28 mouse cellular contexts compared by ENCODE assay signal in genomic region chr15:79187819-79188218, GRCm38 (mm10). TPM values are rescaled to one million over a fixed set of nuclear protein-coding genes. Genes with fewer than 3 reads are reported as not detected.
A peak's percentile ranks its signal among the peaks of the same experiment; 100 is the strongest.
DNase-seq lines count a peak whose midpoint lies in the region; ATAC-seq and TF ChIP-seq lines count a peak whose summit lies in the region.
"Had no signal": no experiment of that assay in that cellular context is flagged by ENCODE, and none has a peak within 500 bp of the region (broad histone marks: within the 10 kb centered on the region; RNA-seq: fewer than 3 reads in every experiment).

No protein-coding gene starts in this region.

- H3K36me3 ChIP-seq in liver, embryonic 11.5 days (ENCODE audit: control insufficient read depth, insufficient read depth, low read length): no peaks in the 10 kb centered on the region
- H3K36me3 ChIP-seq in liver, embryonic 12.5 days: no peaks in the 10 kb centered on the region
- no peaks in the 10 kb centered on the region for H3K36me3 ChIP-seq in liver, embryonic 15.5 days (replicated peaks)
- no peaks in the 10 kb centered on the region for H3K36me3 ChIP-seq in liver, postnatal 0 days (replicated peaks; ENCODE audit: insufficient read depth, low read length)
- H3K36me3 ChIP-seq in hindbrain, embryonic 10.5 days: no peaks in the 10 kb centered on the region
- H3K36me3 ChIP-seq in forebrain, embryonic 12.5 days (replicated peaks): no peaks in the 10 kb centered on the region
- H3K36me3 ChIP-seq: embryonic facial prominence, embryonic 13.5 days; embryonic facial prominence, embryonic 15.5 days; forebrain, embryonic 10.5 days; forebrain, embryonic 15.5 days; G1E had no signal

- TF ChIP-seq CTCF in liver, postnatal 0 days (IDR thresholded peaks at IDR 0.05; ENCODE audit: low read depth): no peak

- TF ChIP-seq EP300 in liver, postnatal 0 days (IDR thresholded peaks at IDR 0.05; ENCODE audit: low read depth): no peak

- no peak for ATAC-seq in liver, embryonic 11.5 days (replicated peaks; ENCODE audit: low FRiP score)
- ATAC-seq in liver, embryonic 12.5 days: peak; percentile 15; the same call in 1 of the 2 replicates
- ATAC-seq in liver, embryonic 15.5 days (ENCODE audit: insufficient read depth): peak; percentile 58; the same call in 1 of the 2 replicates
- peak; percentile 77 for ATAC-seq in liver, postnatal 0 days
- no peak for ATAC-seq in forebrain, embryonic 12.5 days (ENCODE audit: low FRiP score)
- ATAC-seq: CD4-positive, CD25-positive, alpha-beta regulatory T cell, adult 4 months; forebrain, embryonic 13.5 days; forebrain, embryonic 15.5 days had no signal

- WGBS in liver, embryonic 11.5 days: 76% methylated on average over 8 of the region's 8 CpGs
- 66% methylated on average over 8 of the region's 8 CpGs for WGBS in liver, embryonic 12.5 days (ENCODE audit: insufficient replicate concordance)
- WGBS in liver, embryonic 15.5 days (ENCODE audit: insufficient replicate concordance): 64% methylated on average over 8 of the region's 8 CpGs
- WGBS in liver, postnatal 0 days (ENCODE audit: insufficient replicate concordance): 57% methylated on average over 8 of the region's 8 CpGs
- 93% methylated on average over 8 of the region's 8 CpGs for WGBS in hindbrain, embryonic 10.5 days
- 92% methylated on average over 8 of the region's 8 CpGs for WGBS in forebrain, embryonic 12.5 days

- no peak overlapping the region for H3K27ac ChIP-seq in liver, embryonic 11.5 days (ENCODE audit: low read depth, low read length)
- no peak overlapping the region for H3K27ac ChIP-seq in liver, embryonic 12.5 days
- H3K27ac ChIP-seq in liver, embryonic 15.5 days (replicated peaks): no peak overlapping the region
- H3K27ac ChIP-seq in liver, postnatal 0 days (ENCODE audit: low read depth): peak overlapping the region; percentile 69
- no peak overlapping the region for H3K27ac ChIP-seq in hindbrain, embryonic 10.5 days
- no peak overlapping the region for H3K27ac ChIP-seq in forebrain, embryonic 12.5 days
- H3K27ac ChIP-seq: embryonic facial prominence, embryonic 13.5 days; embryonic facial prominence, embryonic 15.5 days; forebrain, embryonic 10.5 days; forebrain, embryonic 13.5 days; forebrain, embryonic 15.5 days had no signal

- peak; percentile 20 for DNase-seq in liver
- no peak for DNase-seq in liver, embryonic 11.5 days (ENCODE audit: low spot score)
- peak; percentile 49 for DNase-seq in liver, postnatal 0 days
- DNase-seq in left cerebral cortex, postnatal 14 days (ENCODE audit: low spot score in 2 of 2): no peak
- no peak for DNase-seq in hindbrain, embryonic 10.5 days (ENCODE audit: low spot score)
- DNase-seq: adrenal gland, adult 2 months; adrenal gland, postnatal 10 days; adrenal gland, postnatal 25 days; B cell, adult 2 months; cerebellum, adult 11 months; cerebellum, adult 18-20 months; cerebellum, adult 8-10 months; cerebellum, adult 9-11 months; cerebellum, postnatal 14 days; cerebellum, postnatal 36 days; embryo, embryonic 11 days had no signal

- H3K4me3 ChIP-seq in liver, embryonic 11.5 days (ENCODE audit: low read depth, low read length): no peak overlapping the region
- H3K4me3 ChIP-seq in liver, embryonic 12.5 days: no peak overlapping the region
- H3K4me3 ChIP-seq in liver, embryonic 15.5 days (replicated peaks): no peak overlapping the region
- H3K4me3 ChIP-seq in liver, postnatal 0 days (ENCODE audit: low read depth, low read length): no peak overlapping the region
- H3K4me3 ChIP-seq in hindbrain, embryonic 10.5 days: no peak overlapping the region
- no peak overlapping the region for H3K4me3 ChIP-seq in forebrain, embryonic 12.5 days (replicated peaks)
- H3K4me3 ChIP-seq: embryonic facial prominence, embryonic 13.5 days; embryonic facial prominence, embryonic 15.5 days; erythroblast, embryonic 14.5 days; forebrain, embryonic 10.5 days; forebrain, embryonic 13.5 days; forebrain, embryonic 15.5 days had no signal

- H3K27me3 ChIP-seq in liver, embryonic 11.5 days (replicated peaks; ENCODE audit: control insufficient read depth, insufficient read depth, low read length): no peaks in the 10 kb centered on the region
- peaks cover 10% of the 10 kb centered on the region for H3K27me3 ChIP-seq in liver, embryonic 12.5 days (replicated peaks)
- no peaks in the 10 kb centered on the region; the same call in 1 of the 2 replicates for H3K27me3 ChIP-seq in liver, embryonic 15.5 days
- H3K27me3 ChIP-seq in liver, postnatal 0 days (ENCODE audit: insufficient read depth, low read length): no peaks in the 10 kb centered on the region
- no peaks in the 10 kb centered on the region for H3K27me3 ChIP-seq in hindbrain, embryonic 10.5 days (ENCODE audit: insufficient read depth, poor library complexity, severe bottlenecking)
- no peaks in the 10 kb centered on the region for H3K27me3 ChIP-seq in forebrain, embryonic 12.5 days
- H3K27me3 ChIP-seq: embryonic facial prominence, embryonic 13.5 days; embryonic facial prominence, embryonic 15.5 days; forebrain, embryonic 13.5 days; forebrain, embryonic 15.5 days had no signal

- intact Hi-C loops in left cerebral cortex, postnatal 14 days (cut with DNase I): no loop called here

- H3K4me2 ChIP-seq in liver, embryonic 11.5 days: no peak overlapping the region
- no peak overlapping the region for H3K4me2 ChIP-seq in liver, embryonic 12.5 days
- no peak overlapping the region for H3K4me2 ChIP-seq in liver, embryonic 15.5 days
- no peak overlapping the region for H3K4me2 ChIP-seq in liver, postnatal 0 days (ENCODE audit: low read depth, low read length)
- H3K4me2 ChIP-seq in forebrain, embryonic 12.5 days: no peak overlapping the region
- H3K4me2 ChIP-seq: embryonic facial prominence, embryonic 13.5 days; embryonic facial prominence, embryonic 15.5 days; forebrain, embryonic 13.5 days; forebrain, embryonic 15.5 days had no signal

- no peak overlapping the region for H3K9ac ChIP-seq in liver, embryonic 11.5 days (ENCODE audit: low read depth, low read length)
- H3K9ac ChIP-seq in liver, embryonic 12.5 days: no peak overlapping the region
- no peak overlapping the region for H3K9ac ChIP-seq in liver, embryonic 15.5 days
- no peak overlapping the region for H3K9ac ChIP-seq in liver, postnatal 0 days (replicated peaks)
- H3K9ac ChIP-seq in forebrain, embryonic 12.5 days: no peak overlapping the region
- H3K9ac ChIP-seq: embryonic facial prominence, embryonic 13.5 days; embryonic facial prominence, embryonic 15.5 days; forebrain, embryonic 13.5 days; forebrain, embryonic 15.5 days had no signal

- no peaks in the 10 kb centered on the region for H3K4me1 ChIP-seq in liver, embryonic 11.5 days (replicated peaks; ENCODE audit: control insufficient read depth, insufficient read depth, low read length)
- H3K4me1 ChIP-seq in liver, embryonic 12.5 days: 0 out of 2 replicates have a peak, but pooled peaks cover under 1% of the 10 kb centered on the region
- H3K4me1 ChIP-seq in liver, embryonic 15.5 days (replicated peaks): peaks cover 3% of the 10 kb centered on the region; the same call in 1 of the 2 replicates
- H3K4me1 ChIP-seq in liver, postnatal 0 days (ENCODE audit: insufficient read depth): 0 out of 2 replicates have a peak, but pooled peaks cover 4% of the 10 kb centered on the region
- H3K4me1 ChIP-seq in hindbrain, embryonic 10.5 days (replicated peaks): peaks cover 15% of the 10 kb centered on the region
- peaks cover 7% of the 10 kb centered on the region for H3K4me1 ChIP-seq in forebrain, embryonic 12.5 days

- H3K9me3 ChIP-seq in liver, embryonic 11.5 days (ENCODE audit: control insufficient read depth, low read length): no peaks in the 10 kb centered on the region
- no peaks in the 10 kb centered on the region for H3K9me3 ChIP-seq in liver, embryonic 12.5 days (replicated peaks)
- H3K9me3 ChIP-seq in liver, embryonic 15.5 days (replicated peaks): no peaks in the 10 kb centered on the region
- no peaks in the 10 kb centered on the region for H3K9me3 ChIP-seq in liver, postnatal 0 days (ENCODE audit: low read length)
- peaks cover 3% of the 10 kb centered on the region; the same call in 1 of the 2 replicates for H3K9me3 ChIP-seq in hindbrain, embryonic 10.5 days
- no peaks in the 10 kb centered on the region for H3K9me3 ChIP-seq in forebrain, embryonic 12.5 days
- H3K9me3 ChIP-seq: embryonic facial prominence, embryonic 13.5 days; embryonic facial prominence, embryonic 15.5 days; forebrain, embryonic 10.5 days; forebrain, embryonic 13.5 days; forebrain, embryonic 15.5 days; G1E had no signal

RNA-seq across cellular contexts. Expression of gene Sox10, which starts 22.8 kb away (rescaled TPM):
- polyA plus RNA-seq in liver, embryonic 11.5 days (2014; fragmentation: Nextera tagmentation; extraction: Ambion mirVana): 0.81 and 0.84 TPM in 2 replicates
- 0.17 and 0.29 TPM in 2 replicates for polyA plus RNA-seq in liver, embryonic 12.5 days (2016; fragmentation: Nextera tagmentation; extraction: Ambion mirVana)
- 0.09 and 0.12 TPM in 2 replicates for polyA plus RNA-seq in liver, embryonic 15.5 days (2015; fragmentation: Nextera tagmentation; extraction: Ambion mirVana)
- 0.07 and 0.08 TPM in 2 replicates for polyA plus RNA-seq in liver, postnatal 0 days (2015; fragmentation: Nextera tagmentation; extraction: Ambion mirVana)
- total RNA-seq in left cerebral cortex, postnatal 14 days (2021): 10 to 100 TPM; 24.0 to 35.5 TPM
- polyA plus RNA-seq in hindbrain, embryonic 10.5 days (2016; fragmentation: Nextera tagmentation; extraction: Ambion mirVana): 9.2 and 28.1 TPM in 2 replicates
- 1.5 and 2.4 TPM in 2 replicates for polyA plus RNA-seq in forebrain, embryonic 12.5 days (2016; fragmentation: Nextera tagmentation; extraction: Ambion mirVana)
- total RNA-seq: common myeloid progenitor, adult 5-6 weeks had no signal
- polyA plus RNA-seq: CD4-positive, CD25-positive, alpha-beta regulatory T cell, adult 4 months; erythroblast, embryonic 14.5 days; G1E had no signal

RNA-seq across cellular contexts. Expression of gene Pick1, which starts 41.2 kb away (rescaled TPM):
- 13.5 and 18.0 TPM in 2 replicates for polyA plus RNA-seq in liver, embryonic 11.5 days (2014; fragmentation: Nextera tagmentation; extraction: Ambion mirVana)
- 16.1 and 17.1 TPM in 2 replicates for polyA plus RNA-seq in liver, embryonic 12.5 days (2016; fragmentation: Nextera tagmentation; extraction: Ambion mirVana)
- polyA plus RNA-seq in liver, embryonic 15.5 days (2015; fragmentation: Nextera tagmentation; extraction: Ambion mirVana): 12.2 and 13.1 TPM in 2 replicates
- 11.5 and 12.2 TPM in 2 replicates for polyA plus RNA-seq in liver, postnatal 0 days (2015; fragmentation: Nextera tagmentation; extraction: Ambion mirVana)
- 10 to 100 TPM; 52.0 to 56.4 TPM for total RNA-seq in left cerebral cortex, postnatal 14 days (2021)
- 45.0 and 47.8 TPM in 2 replicates for polyA plus RNA-seq in hindbrain, embryonic 10.5 days (2016; fragmentation: Nextera tagmentation; extraction: Ambion mirVana)
- 64.5 and 67.5 TPM in 2 replicates for polyA plus RNA-seq in forebrain, embryonic 12.5 days (2016; fragmentation: Nextera tagmentation; extraction: Ambion mirVana)

RNA-seq across cellular contexts. Expression of gene Gm49486, which starts 41.4 kb away (rescaled TPM):
- 0.10 TPM in 1 of 2 replicates, not detected in the other for polyA plus RNA-seq in liver, embryonic 11.5 days (2014; fragmentation: Nextera tagmentation; extraction: Ambion mirVana)
- polyA plus RNA-seq in liver, embryonic 12.5 days (2016; fragmentation: Nextera tagmentation; extraction: Ambion mirVana): 0.07 TPM in 1 of 2 replicates, not detected in the other
- polyA plus RNA-seq in liver, embryonic 15.5 days (2015; fragmentation: Nextera tagmentation; extraction: Ambion mirVana): not detected in 2 replicates
- polyA plus RNA-seq in liver, postnatal 0 days (2015; fragmentation: Nextera tagmentation; extraction: Ambion mirVana): 0.08 TPM in 2 replicates
- total RNA-seq in left cerebral cortex, postnatal 14 days (2021): 1 to 10 TPM in 1 of 2 experiments, under 1 TPM in 1; 0.94 to 1.2 TPM
- polyA plus RNA-seq in hindbrain, embryonic 10.5 days (2016; fragmentation: Nextera tagmentation; extraction: Ambion mirVana): 0.14 and 0.21 TPM in 2 replicates
- polyA plus RNA-seq in forebrain, embryonic 12.5 days (2016; fragmentation: Nextera tagmentation; extraction: Ambion mirVana): 0.49 and 0.72 TPM in 2 replicates
- total RNA-seq: adrenal gland, adult 2 months; adrenal gland, postnatal 25 days; common myeloid progenitor, adult 5-6 weeks had no signal
- polyA plus RNA-seq: adrenal gland, adult 2 months; erythroblast, embryonic 14.5 days; G1E had no signal

RNA-seq across cellular contexts. Expression of gene 1700088E04Rik, which starts 46.8 kb away (rescaled TPM):
- polyA plus RNA-seq in liver, embryonic 11.5 days (2014; fragmentation: Nextera tagmentation; extraction: Ambion mirVana): 1.8 and 2.2 TPM in 2 replicates
- 0.86 and 1.0 TPM in 2 replicates for polyA plus RNA-seq in liver, embryonic 12.5 days (2016; fragmentation: Nextera tagmentation; extraction: Ambion mirVana)
- polyA plus RNA-seq in liver, embryonic 15.5 days (2015; fragmentation: Nextera tagmentation; extraction: Ambion mirVana): 0.47 and 0.69 TPM in 2 replicates
- 0.72 and 1.2 TPM in 2 replicates for polyA plus RNA-seq in liver, postnatal 0 days (2015; fragmentation: Nextera tagmentation; extraction: Ambion mirVana)
- 10 to 100 TPM; 10.8 to 13.3 TPM for total RNA-seq in left cerebral cortex, postnatal 14 days (2021)
- polyA plus RNA-seq in hindbrain, embryonic 10.5 days (2016; fragmentation: Nextera tagmentation; extraction: Ambion mirVana): 9.8 and 16.1 TPM in 2 replicates
- polyA plus RNA-seq in forebrain, embryonic 12.5 days (2016; fragmentation: Nextera tagmentation; extraction: Ambion mirVana): 9.2 and 12.2 TPM in 2 replicates
- polyA plus RNA-seq: erythroblast, embryonic 14.5 days had no signal

RNA-seq across cellular contexts. Expression of gene Polr2f, which starts 47.0 kb away (rescaled TPM):
- 432 and 463 TPM in 2 replicates for polyA plus RNA-seq in liver, embryonic 11.5 days (2014; fragmentation: Nextera tagmentation; extraction: Ambion mirVana)
- 280 and 301 TPM in 2 replicates for polyA plus RNA-seq in liver, embryonic 12.5 days (2016; fragmentation: Nextera tagmentation; extraction: Ambion mirVana)
- polyA plus RNA-seq in liver, embryonic 15.5 days (2015; fragmentation: Nextera tagmentation; extraction: Ambion mirVana): 118 and 125 TPM in 2 replicates
- 129 and 130 TPM in 2 replicates for polyA plus RNA-seq in liver, postnatal 0 days (2015; fragmentation: Nextera tagmentation; extraction: Ambion mirVana)
- total RNA-seq in left cerebral cortex, postnatal 14 days (2021): 100 to 1,000 TPM; 109 to 114 TPM
- 383 and 404 TPM in 2 replicates for polyA plus RNA-seq in hindbrain, embryonic 10.5 days (2016; fragmentation: Nextera tagmentation; extraction: Ambion mirVana)
- polyA plus RNA-seq in forebrain, embryonic 12.5 days (2016; fragmentation: Nextera tagmentation; extraction: Ambion mirVana): 368 and 375 TPM in 2 replicates

Comparison
In these comparisons a context has a peak if more than half of its experiments do, and no peak if none do; other contexts are left out.
1. DNase-seq: peak in liver (single experiment) and liver, postnatal 0 days (single experiment); none in liver, embryonic 11.5 days (single experiment), left cerebral cortex, postnatal 14 days (0 of 2) and hindbrain, embryonic 10.5 days (single experiment).
2. ATAC-seq: peak in liver, embryonic 12.5 days (single experiment), liver, embryonic 15.5 days (single experiment) and liver, postnatal 0 days (single experiment); none in liver, embryonic 11.5 days (single experiment) and forebrain, embryonic 12.5 days (single experiment).